Mouse (Mus musculus) c-Kit-positive CD71-positive TER-119-positive erythroid progenitor cells, embryonic 14.5 days (primary cell): Measurements from ENCODE around the gene Sh3rf3.

ENCODE experiments used
- DNase-seq: peaks from one replicate; pipeline ENCODE4 v3.0.0-alpha.2; 2013; ENCODE audit warnings: low spot score

Sh3rf3 gene

DNA sequence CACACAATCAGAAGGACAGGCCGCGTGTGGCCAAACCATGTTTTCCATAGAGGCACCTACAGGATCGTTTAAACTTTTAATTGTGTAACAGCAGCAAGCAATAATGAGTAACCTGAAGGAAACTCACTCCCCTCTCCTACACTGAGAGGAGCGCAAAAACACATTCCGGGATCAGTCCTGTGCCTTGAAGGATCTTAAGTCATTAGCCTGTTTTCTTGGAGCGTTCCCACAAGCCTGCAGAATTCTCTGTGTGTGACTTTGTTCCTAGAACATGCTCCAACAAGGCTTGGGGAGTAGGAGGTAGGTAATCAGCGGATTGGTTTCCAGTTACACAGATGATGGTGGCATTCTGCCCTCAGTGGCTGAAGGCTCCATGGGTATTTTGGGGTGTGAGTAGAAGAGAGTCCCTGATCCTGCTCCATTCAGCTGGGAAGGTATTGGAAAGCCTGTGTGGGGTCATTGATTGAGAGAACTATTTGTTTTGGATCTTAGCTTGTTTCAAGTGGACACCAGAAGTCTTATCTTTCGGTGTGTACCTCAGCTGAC is 108.6 kb downstream of the Sh3rf3 start:
- no peak for DNase-seq

DNA sequence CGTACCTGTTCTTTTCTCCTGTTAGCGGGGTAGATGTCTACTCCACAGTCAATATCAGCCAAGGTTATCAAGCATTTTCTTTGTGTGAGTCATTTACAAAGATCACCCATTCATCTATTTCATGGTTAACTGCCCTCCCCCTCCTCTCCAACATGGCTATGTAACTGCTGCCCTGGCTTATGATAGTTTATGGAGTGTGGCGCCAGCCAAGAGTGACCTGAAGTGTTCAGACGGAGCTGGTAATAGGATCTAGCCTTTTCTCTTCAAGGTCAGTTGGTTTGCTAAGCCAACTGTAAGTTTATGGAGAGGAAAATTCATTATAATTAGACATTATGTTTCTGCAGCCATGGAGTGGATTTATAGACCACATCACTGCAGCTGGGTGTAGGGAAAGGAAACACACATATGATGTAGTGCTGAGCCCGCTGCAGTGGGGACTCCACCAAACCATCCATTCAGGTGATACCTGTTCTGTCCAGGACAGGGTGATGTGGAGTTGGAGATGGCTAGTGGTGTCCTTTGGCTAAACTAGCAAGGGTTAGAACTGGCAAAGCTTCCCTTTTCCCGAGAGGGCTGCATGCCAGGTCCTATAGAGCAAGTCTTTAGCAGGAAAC is 109.2 kb downstream of the Sh3rf3 start:
- no peak for DNase-seq

DNA sequence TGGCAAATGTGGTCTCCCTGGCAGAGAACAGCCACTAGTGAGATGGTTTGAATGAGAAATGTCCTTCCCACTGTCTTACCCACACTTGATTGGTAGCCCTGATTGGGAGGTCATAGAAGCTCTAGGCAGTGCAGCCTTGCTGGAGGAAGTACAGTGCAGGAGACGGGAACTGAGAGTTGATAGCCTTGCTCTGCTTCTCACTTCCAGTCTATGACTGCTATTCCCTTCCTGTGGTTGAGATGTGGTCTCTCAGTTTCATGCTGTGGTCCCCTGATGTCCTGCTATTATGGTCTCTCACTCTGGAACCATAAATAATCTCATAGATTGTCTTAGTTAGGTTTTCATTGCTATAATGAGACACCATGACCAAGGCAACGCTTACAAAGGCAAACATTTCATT is 109.8 kb downstream of the Sh3rf3 start:
- DNase-seq, result no peak

DNA sequence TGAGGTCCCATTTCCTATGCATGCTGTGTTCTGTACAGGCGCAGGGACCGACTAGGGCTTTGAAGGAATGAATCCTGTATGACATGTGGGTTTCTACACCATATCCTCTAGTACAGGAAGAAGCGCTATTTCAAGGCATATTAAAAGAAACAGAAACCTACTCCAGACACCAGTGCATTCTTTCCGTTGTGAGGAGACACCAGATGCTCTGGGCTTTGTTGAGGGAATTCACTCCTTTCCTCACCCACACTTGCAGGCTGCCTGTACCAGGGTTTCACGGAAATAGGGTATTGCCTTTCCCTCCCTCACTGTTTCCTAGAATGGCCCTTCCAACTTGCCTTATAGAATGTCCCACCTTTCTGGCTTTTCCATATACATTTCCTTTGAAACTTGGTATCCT is 113.4 kb downstream of the Sh3rf3 start:
- no peak for DNase-seq

DNA sequence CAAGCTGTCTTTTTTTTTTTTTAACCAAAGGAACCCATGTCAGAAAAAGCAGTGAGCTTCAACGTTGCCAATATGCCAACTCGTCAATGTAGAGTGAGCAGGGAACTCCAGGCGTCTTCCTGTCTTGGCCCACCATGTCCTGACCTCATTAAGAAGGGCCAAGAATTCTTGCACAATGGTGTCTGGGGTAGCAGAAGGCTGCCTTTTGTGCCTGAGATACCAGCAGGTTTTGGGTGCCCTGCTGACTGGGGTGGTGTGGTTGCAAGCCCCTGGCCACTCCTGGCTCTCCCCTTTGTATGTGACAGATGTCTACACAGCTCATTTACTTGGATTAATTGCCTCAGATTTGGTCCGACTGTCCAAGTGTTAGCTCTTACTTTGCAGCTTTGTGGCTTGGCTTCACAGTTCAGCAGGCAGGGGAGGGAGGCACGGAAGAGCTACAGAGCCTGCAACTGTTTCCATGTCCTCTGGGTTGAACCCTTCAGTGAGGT is 115.8 kb downstream of the Sh3rf3 start:
- DNase-seq, result no peak

DNA sequence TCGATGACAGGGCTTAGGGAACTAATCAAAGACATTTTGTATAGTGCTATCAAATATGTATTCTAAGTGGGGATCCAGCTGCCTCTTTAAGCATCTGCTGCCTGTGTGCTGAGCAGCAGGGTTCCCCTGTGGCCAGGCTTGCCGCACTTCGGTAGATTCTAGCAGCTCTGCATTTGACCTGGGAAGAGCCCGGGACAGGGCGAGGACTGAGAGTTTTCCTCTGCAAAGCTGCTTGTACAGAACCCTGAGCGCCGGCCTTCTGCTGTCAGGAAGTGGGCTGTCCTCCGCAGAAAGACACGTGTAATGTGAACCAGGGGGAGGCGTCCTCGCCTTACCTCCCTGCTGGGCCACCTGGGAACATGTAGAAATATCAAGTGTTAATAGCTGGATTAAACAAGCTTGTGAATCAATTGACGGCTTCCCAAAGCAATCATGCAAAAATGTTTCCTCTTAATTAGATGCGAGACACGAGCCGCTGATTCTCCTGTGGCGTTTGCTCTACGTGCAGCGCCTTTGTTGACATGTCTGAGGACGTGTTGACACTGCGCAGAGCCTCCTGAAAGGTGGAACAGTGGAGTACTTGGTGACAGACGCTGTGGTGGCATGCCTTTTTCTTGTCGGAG is 119.1 kb downstream of the Sh3rf3 start:
- no peak for DNase-seq

DNA sequence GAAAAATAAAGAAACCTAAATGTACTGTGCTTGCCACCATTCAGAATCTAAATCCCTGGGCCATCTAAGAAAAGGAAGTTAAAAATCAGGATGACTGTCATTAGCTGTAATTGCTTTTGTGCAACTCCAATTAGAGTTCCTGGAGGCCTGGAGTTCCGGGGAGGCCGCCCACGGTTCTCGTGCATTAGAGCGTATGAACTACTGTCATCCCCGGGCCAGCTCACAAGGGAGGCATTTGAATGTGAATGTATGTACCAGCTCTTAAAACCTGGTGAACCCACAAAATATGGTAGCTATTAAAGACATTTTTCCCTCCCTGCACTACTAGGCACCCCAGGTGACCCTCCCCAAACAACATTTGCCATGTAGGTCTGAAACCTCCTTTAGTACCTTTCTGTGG is 122.4 kb downstream of the Sh3rf3 start:
- DNase-seq, result no peak

DNA sequence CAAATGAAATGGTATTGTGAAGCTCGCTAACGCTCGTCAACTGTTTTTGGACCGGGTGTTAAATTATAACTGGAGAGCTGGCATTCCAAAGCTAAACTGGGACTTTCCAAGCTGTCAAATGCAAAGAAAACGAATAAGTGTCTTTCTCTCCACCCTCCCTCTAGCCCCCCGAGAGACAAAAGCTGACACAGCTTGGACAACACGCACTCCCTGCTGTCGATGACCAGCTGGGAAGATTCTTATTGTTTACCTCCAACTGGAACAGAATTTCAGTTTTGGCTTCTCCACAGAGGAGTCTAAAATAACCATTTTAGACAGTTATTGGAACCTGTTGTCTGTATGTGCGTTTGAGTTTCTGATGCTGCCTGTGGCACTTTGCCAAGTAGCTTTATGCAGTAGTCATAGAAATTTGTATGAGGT is 123.3 kb downstream of the Sh3rf3 start:
- no peak for DNase-seq

DNA sequence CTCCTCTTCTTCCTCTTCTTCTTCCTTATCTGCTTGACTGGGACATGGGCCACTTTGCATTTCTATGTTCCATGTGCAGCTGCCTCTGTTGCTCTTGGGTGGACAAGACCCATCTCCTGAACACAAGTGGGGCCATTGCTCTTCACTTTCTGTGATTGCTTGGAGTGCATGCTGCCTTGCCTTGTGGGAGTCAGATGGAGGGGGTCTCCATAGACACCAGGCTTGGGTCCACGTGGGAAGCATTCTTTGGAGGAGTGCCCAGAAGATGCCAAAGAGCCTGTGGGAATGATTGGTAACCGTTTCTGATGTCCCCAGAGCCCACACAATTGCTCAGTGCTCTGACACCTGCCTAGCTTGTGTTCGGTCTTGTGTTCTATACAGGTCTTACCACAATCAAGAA is 124.4 kb downstream of the Sh3rf3 start:
- DNase-seq, result no peak

DNA sequence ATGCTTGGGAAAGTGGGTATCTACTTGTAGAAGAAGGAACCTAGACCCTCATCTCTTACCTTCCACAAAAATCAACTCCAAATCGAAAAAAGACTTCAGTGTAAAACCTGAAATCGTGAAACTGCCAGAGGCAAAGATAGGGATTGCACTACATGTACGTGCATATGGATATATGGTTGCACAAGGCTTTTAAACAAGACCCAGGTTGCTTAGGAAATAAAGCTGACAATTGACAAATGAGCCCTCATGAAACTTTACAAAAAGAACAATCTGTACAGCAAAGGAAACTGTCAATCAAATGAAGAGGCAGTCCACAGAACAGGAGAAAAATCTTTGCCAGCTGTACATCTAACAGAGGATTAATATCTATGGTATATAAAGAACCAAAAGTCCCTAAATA is 129.7 kb downstream of the Sh3rf3 start:
- DNase-seq, result no peak

DNA sequence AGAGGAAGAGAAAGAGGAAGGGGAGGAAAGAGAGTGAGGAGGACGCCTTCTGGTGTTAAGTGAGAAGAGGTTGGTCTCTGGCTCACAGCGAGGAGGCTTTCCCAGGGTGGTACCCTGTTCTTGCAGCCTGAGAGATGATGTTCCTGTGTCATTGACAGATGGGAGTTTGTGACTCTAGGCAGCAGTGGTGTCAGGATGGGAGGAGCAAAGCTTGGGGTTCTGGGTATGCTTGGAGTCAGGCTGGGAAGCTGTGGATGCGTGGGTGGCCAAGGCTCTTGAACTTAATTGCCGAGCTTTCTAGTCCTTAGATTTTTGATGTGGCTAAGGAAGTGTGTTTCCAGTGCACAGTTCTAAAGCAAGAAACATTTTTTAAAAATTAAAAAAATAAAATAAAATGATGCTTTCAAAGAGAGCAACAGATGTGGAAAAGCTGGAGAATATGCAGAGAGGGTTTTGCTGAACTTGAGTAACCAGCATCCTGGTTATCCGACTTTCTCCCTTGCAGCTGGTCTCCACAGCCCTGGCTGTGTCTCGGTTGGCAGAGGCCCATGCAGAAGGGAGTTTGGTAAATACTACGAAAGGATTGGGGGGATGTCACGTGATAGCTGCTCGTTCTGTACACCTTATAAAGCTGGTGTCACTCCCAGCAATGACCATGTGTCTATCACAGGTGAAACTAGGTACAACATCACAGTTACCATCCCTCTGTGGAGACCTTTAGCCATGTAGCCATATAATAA is 130.7 kb downstream of the Sh3rf3 start:
- DNase-seq, result no peak

DNA sequence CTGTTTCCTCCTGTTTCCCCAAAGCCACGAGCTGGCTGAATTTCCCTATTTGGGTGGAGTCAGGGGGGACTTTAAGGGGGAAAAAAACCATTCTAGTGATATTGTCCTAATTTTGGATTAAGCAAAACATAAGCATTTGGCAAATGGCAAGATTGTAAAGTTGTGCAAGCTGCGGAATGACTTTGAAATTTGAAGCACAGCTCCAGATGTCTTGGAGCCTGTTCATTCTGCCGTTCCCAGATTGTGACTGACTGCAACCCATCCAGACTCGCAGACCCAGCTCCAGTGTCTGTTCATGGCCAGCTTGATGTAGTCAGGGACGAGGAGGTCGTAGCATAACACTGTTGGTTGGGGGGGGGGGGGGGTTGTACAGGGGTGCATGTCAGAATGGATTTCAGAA is 131.8 kb downstream of the Sh3rf3 start:
- DNase-seq, result no peak

DNA sequence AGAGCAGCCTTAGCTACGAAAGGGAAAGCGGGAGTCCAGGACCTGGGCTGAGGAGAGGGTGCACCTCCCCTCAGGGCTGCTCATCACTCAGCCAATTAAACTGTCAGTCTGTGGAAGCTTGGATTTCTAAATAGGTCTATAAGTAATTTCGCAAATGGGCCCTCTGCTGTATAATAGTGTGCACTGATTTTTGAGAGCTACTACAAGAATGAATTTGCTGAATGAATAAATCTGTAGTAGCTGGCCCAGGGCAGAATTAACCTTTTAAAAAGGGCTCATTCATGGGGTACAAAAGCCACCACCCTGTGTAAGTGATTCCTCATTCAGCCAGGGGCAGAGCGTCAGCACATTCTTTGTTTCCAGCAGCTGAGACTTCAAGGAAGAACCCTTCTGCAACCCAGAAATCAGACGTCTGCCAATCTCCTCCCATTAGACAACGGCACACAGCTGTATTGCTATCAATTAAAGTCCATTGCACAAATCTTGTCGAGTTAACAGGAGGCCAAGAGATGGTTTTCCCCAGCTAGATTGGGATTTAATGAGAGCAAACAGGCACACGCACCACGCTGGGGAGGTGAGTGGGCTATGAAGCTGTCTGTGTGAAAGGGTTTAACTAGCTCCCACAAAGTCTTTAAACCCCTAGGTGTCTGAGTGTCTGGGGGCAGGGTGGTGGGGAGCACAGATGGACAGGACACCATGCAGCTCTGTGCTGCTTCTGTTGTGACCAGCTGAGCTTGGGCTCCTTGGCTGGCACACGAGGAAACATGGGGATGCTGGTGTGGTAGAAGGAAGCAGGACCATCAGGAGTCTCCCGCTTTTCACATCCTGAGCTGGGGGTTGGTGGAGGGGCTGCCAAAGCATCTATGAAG is 136.8 kb downstream of the Sh3rf3 start:
- DNase-seq, result no peak

DNA sequence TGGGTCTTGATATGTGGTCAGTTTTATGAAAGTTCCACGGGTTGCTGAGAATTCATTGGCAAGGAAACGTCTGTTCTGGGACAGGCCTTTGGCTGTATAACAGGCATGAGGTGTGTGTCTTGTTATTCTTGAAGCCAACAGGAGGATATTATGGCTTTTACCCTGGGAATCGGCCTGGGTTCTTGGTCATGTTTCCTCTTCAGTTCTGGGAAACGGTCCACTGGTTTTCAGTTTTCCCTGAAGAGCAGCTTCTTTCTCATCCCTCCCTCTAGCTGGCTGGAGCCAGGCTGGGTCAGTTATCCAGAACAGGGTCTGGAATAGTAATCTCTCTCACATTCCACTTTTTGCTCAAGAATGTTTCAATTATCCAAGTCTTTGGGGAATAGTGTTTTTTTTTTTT is 147.0 kb downstream of the Sh3rf3 start:
- DNase-seq, result no peak

DNA sequence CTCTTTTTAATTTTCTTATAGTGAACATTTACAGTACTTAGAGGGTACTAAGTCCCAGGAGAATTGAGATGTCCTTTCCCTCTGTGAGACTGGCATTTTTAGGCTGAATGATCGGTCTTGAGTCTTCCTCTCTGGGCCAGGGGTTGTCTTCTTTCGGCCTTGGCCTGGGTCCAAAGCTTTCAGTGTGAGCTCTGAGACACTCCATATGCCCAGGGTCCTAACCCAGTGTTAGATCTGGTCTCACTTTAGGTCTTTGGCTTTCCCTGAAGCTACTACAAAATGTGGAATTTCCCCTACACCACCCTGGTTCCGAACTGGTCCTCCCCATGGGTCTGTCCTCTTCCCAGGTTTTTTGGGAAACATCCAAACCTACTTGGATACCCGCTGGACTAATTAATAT is 155.1 kb downstream of the Sh3rf3 start:
- no peak for DNase-seq

DNA sequence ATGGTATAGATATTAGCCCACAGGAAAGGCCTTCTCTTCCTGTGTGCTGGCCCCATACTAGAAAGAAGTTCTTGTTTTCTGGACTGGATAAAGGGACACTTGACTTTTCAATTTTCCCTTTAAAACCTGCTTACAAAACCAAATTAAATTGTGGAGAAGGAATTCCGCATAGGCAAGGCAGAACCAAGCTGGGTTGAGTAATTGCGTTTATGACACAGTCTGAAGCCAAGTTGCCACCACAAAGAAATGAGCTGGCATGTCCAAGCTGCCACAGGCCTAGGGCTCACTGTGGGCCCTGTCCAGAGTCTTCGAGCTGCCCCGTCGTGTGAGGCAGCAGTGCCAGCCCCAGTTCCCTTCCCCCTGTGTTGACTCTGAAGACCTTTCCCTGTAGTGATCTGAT is 156.2 kb downstream of the Sh3rf3 start:
- no peak for DNase-seq

DNA sequence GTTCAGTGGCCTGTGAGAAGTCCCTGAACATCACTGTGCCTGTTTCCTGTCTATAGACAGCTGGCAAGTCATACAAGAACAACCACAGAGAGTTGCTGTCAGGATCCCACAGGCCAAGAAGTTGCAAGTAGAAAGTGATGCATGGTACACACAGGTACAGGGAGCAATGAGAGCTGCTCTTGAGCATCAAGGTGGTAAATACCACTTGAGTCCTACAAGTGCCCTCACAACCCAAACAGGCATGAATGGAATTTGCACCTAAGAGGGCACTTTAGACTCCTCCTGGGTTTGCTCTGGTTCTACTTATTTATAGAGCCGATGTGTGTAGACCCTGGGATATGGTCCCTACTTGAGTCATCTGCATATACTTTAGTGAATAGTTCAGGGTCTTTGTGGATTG is 159.0 kb downstream of the Sh3rf3 start:
- DNase-seq, result no peak

DNA sequence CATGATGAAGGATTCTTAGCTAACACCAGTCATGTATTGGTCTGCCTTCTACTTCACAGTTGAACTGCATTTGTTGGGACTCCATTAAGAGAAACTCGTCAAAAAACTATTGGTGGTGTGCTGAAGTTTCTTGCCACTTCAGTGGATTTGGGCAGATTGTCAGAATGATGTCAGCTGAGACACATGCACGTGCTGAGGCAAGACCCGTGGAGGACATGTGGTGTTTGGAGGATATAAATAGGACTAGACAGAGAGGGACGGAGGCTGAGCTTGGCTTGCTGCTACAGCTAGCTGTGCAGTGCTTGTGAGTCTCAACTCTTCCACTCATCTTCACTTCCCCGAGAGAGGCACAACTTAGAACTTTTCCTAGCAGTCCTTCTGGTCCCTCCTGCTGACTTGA is 161.0 kb downstream of the Sh3rf3 start:
- no peak for DNase-seq

DNA sequence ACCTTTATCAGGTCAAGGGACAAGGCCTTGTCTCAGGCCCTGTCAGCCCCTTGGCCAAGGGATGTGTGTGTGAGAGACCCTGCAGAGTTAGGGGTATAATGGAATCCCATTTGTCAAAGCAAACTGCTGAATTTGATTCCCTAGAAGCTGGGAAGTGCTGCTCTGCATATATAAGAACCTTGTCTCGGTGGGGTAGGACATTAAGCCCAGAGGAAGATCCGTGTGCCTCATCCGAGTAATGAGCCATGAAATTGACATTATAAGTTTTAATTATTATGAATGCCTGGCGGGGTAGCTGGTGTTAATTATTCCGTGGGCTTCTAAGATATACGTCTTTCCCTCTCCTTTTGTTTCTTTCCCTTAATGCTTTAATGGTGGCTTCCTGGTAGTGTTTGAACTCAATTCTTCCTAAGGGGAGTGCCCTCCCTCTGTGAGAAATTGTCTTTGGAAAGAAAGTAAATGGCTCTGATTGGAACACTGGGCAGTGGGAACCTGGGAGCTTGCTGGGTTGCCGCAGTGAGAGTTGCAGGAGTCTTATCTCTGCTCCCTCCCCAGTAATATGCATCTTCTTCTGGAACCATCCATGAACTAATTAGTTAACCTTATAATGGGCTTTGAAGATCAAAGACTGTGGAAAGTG is 166.3 kb downstream of the Sh3rf3 start:
- DNase-seq, result no peak

DNA sequence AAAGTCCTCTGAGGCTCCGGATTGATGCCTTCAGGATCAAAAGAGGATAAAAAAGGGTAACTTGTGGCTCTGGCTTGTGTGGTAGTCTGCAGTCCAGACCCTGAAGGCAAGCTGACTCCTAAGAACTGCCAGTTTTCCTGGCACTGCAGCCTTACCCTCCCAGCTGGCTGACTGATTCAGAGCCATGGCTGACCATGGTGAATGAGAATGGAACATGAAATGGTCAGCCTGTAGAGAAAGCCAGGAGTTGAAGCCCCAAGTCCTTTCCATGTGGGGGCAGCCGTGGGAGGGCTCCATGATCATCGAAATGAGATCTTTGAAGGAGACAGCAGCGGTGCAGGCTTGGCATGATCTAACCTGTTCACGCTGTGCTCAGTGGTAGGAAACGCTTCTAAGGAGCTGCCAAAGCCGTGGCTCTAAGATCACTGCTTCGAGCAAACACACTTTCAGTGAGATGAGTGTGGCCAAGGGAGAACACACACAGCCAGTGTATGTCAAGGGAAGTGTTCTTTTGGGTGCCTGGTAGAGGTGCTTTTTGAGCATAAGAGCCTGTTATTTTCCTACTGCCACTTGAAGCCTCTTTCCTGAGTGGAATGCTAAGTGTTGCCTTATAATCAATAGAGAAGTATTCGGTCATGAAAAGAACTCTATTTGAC is 168.6 kb downstream of the Sh3rf3 start:
- DNase-seq, result no peak

DNA sequence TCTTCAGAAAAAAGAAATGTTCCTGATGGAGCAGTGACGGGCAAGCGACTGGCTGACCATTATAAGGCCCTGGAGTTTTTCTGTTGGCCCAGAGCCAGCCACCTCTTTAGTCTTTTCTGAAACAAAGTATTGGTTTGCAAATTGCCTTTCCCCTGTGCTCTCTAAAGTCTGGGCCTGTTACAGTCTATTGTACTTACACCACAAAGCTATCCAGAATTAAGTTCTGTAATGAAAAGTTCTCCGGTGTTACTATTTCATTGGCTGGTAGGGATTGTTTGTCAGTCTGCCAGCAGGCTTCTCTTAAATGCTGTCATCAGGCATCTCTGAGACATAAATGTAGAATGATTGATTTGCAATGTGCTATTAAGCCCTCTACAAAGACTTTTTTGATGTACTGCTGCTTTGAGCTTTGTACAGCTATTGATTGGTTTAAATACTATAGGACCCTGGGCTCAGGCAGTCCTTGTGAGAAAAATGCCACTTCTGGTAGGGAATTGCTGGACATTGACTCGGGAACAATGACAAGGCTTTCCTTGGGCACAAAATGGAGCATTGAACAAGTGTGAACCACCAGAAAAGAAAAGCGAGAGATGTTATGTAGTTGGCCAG is 169.5 kb downstream of the Sh3rf3 start:
- no peak for DNase-seq
